Mouse (Mus musculus) cerebellum, postnatal 10 days (tissue): ENCODE measurements around the gene Gprc5d.

Source experiments
- DNase-seq, 2 experiments: peaks; one replicate each; pipeline ENCODE4 v3.0.0; 2021; ENCODE audit warnings: mixed read lengths in 2 of 2

The Gprc5d gene

GRCm38 (mm10) chr6:135133486-135133885 is 15.4 kb upstream of the Gprc5d start:
- no peak for DNase-seq

- DNase-seq, result no peak
These were observed 15.0 kb upstream of the Gprc5d start for GRCm38 (mm10) chr6:135133086-135133485.

- DNase-seq, result no peak
These were observed 6.8 kb upstream of the Gprc5d start for GRCm38 (mm10) chr6:135124755-135125380.

- DNase-seq, result no peak
These were observed 1.6 kb downstream of the Gprc5d start for GRCm38 (mm10) chr6:135116479-135116878.

GRCm38 (mm10) chr6:135113114-135113436 is 5.0 kb downstream of the Gprc5d start:
- no peak for DNase-seq

- DNase-seq, result no peak
These were observed 5.5 kb downstream of the Gprc5d start for GRCm38 (mm10) chr6:135112411-135113113.

GRCm38 (mm10) chr6:135107014-135107413 is 11.1 kb downstream of the Gprc5d start:
- no peak for DNase-seq

GRCm38 (mm10) chr6:135102736-135103303 is 15.3 kb downstream of the Gprc5d start:
- no peak for DNase-seq

- DNase-seq, result no peak
These were observed 17.2 kb downstream of the Gprc5d start for GRCm38 (mm10) chr6:135100787-135101472.

- no peak for DNase-seq
These were observed 25.1 kb downstream of the Gprc5d start for GRCm38 (mm10) chr6:135092798-135093470.

GRCm38 (mm10) chr6:135090661-135091060 is 27.4 kb downstream of the Gprc5d start:
- DNase-seq, result no peak

- DNase-seq, result peak; percentile 37 to 42
These were observed 28.3 kb downstream of the Gprc5d start for GRCm38 (mm10) chr6:135089786-135090185.

- DNase-seq, result peak; percentile 92 to 96
These were observed 30.2 kb downstream of the Gprc5d start for GRCm38 (mm10) chr6:135087721-135088451.

GRCm38 (mm10) chr6:135085703-135086102 is 32.4 kb downstream of the Gprc5d start:
- no peak for DNase-seq

GRCm38 (mm10) chr6:135083991-135084502 is 34.0 kb downstream of the Gprc5d start:
- DNase-seq, result no peak

GRCm38 (mm10) chr6:135078420-135078819 is 39.7 kb downstream of the Gprc5d start:
- no peak for DNase-seq

- no peak for DNase-seq
These were observed 41.9 kb downstream of the Gprc5d start for GRCm38 (mm10) chr6:135076202-135076601.

- no peak for DNase-seq
These were observed 43.6 kb downstream of the Gprc5d start for GRCm38 (mm10) chr6:135074405-135074947.

- no peak for DNase-seq
These were observed 47.7 kb downstream of the Gprc5d start for GRCm38 (mm10) chr6:135070347-135070746.

- DNase-seq, result no peak
These were observed 48.2 kb downstream of the Gprc5d start for GRCm38 (mm10) chr6:135069856-135070255.

- no peak for DNase-seq
These were observed 49.9 kb downstream of the Gprc5d start for GRCm38 (mm10) chr6:135068221-135068620.
